Comparison of ENCODE assay signal across 14 mouse cellular contexts in the genomic region with DNA sequence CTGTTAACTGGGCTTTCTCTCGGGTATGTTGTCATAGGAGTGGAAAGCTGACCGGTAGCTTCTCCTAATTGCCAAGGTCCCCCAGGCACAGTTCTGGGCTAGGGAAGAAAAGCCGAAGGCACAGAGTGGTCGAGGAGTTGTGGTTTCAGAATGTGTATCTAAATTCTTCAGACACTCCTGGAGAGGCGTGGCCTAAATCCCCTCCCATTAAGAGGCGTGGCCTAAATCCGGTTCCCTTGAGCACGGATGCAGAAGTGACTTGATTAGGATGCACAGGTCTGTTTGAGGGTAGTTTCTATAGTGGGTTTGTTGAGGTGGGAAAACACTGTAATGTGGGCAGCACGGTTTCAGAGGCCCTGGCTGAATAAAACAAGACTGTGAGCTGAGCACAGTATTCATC.
A peak's percentile ranks its signal among the peaks of the same experiment; 100 is the strongest.
DNase-seq lines count a peak whose midpoint lies in the region; ATAC-seq and TF ChIP-seq lines count a peak whose summit lies in the region.
"Had no signal": no experiment of that assay in that cellular context is flagged by ENCODE, and none has a peak within 500 bp of the region (broad histone marks: within the 10 kb centered on the region; RNA-seq: fewer than 3 reads in every experiment).

No protein-coding gene starts in this region.

- H3K4me2 ChIP-seq in lung, embryonic 14.5 days, result no peak overlapping the region
- no peak overlapping the region for H3K4me2 ChIP-seq in lung, postnatal 0 days (replicated peaks; ENCODE audit: low read depth, low read length)
- H3K4me2 ChIP-seq in CH12.LX (ENCODE audit: insufficient read depth, low read depth, poor library complexity, severe bottlenecking), result peak overlapping the region; percentile 60
- H3K4me2 ChIP-seq: heart, embryonic 12.5 days; hindbrain, embryonic 12.5 days; neural tube, embryonic 12.5 days had no signal

- H3K27ac ChIP-seq in lung, embryonic 14.5 days (ENCODE audit: low read depth), result no peak overlapping the region
- no peak overlapping the region for H3K27ac ChIP-seq in lung, postnatal 0 days (ENCODE audit: low read length)
- H3K27ac ChIP-seq in CH12.LX (ENCODE audit: insufficient read depth, low read depth), result no peak overlapping the region; the same call in 1 of the 2 replicates
- H3K27ac ChIP-seq: hindbrain, embryonic 12.5 days; neural tube, embryonic 12.5 days had no signal

- no peak overlapping the region for H3K4me3 ChIP-seq in lung, embryonic 14.5 days (ENCODE audit: low read depth, low read length)
- H3K4me3 ChIP-seq in lung, postnatal 0 days (ENCODE audit: low read depth, low read length), result no peak overlapping the region
- peak overlapping the region; percentile 14 to 43 (median 36) for H3K4me3 ChIP-seq in CH12.LX (replicated peaks in 1 of 3; ENCODE audit: low read depth in 2 of 3, low read length in 2 of 3, poor library complexity in 1 of 3)
- H3K4me3 ChIP-seq: heart, embryonic 12.5 days; hindbrain, embryonic 12.5 days; megakaryocyte, embryonic 14.5 days; neural tube, embryonic 12.5 days had no signal

- dilution Hi-C loops in CH12.LX (cut with MboI; ENCODE audit: extremely low pct_ligation_motif_present, extremely low pct_unique_long_range_greater_than_20kb, low sequenced_read_pairs), result no loop called here

- no peaks in the 10 kb centered on the region for H3K79me2 ChIP-seq in CH12.LX (replicated peaks; ENCODE audit: control insufficient read depth, extremely low read depth, insufficient read depth, poor library complexity, severe bottlenecking)

- no peak for TF ChIP-seq EP300 in lung, postnatal 0 days (IDR thresholded peaks at IDR 0.05)
- no peak; the same call in 1 of the 2 replicates for TF ChIP-seq EP300 in CH12.LX (IDR thresholded peaks at IDR 0.05; ENCODE audit: low read length)

- no peak overlapping the region for H3K9ac ChIP-seq in lung, embryonic 14.5 days
- H3K9ac ChIP-seq in lung, postnatal 0 days (replicated peaks; ENCODE audit: low read depth), result no peak overlapping the region
- 0 out of 2 replicates have a peak overlapping the region, but pooled peaks have one; percentile 14 for H3K9ac ChIP-seq in CH12.LX (ENCODE audit: insufficient read depth, low read depth)
- H3K9ac ChIP-seq: heart, embryonic 12.5 days; hindbrain, embryonic 12.5 days; neural tube, embryonic 12.5 days had no signal

- no peaks in the 10 kb centered on the region for H3K4me1 ChIP-seq in lung, embryonic 14.5 days (ENCODE audit: insufficient read depth)
- H3K4me1 ChIP-seq in lung, postnatal 0 days (ENCODE audit: insufficient read depth, low read depth, low read length), result no peaks in the 10 kb centered on the region
- peaks cover 21 to 59% of the 10 kb centered on the region in 2 experiments for H3K4me1 ChIP-seq in CH12.LX (ENCODE audit: control insufficient read depth in 1 of 2, insufficient read depth in 2 of 2)
- H3K4me1 ChIP-seq: heart, embryonic 12.5 days; hindbrain, embryonic 12.5 days; neural tube, embryonic 12.5 days had no signal

- 55% methylated on average over 9 of the region's 9 CpGs for WGBS in lung, embryonic 14.5 days
- 53% methylated on average over 9 of the region's 9 CpGs for WGBS in lung, postnatal 0 days

- TF ChIP-seq CTCF in lung, embryonic 14.5 days (IDR thresholded peaks at IDR 0.05; ENCODE audit: low read depth), result no peak
- TF ChIP-seq CTCF in lung, postnatal 0 days (IDR thresholded peaks at IDR 0.05), result no peak
- TF ChIP-seq CTCF in CH12.LX (conservative IDR thresholded peaks at IDR 0.05 in 1 of 2, IDR thresholded peaks at IDR 0.05 in 1 of 2; ENCODE audit: low read depth in 2 of 2, low read length in 2 of 2), result no peak

- no peaks in the 10 kb centered on the region for H3K27me3 ChIP-seq in lung, embryonic 14.5 days (ENCODE audit: insufficient read depth, low read length)
- no peaks in the 10 kb centered on the region for H3K27me3 ChIP-seq in lung, postnatal 0 days (replicated peaks; ENCODE audit: insufficient read depth, low read length)
- no peaks in the 10 kb centered on the region for H3K27me3 ChIP-seq in CH12.LX (replicated peaks)
- H3K27me3 ChIP-seq: hindbrain, embryonic 12.5 days; neural tube, embryonic 12.5 days had no signal

- TF ChIP-seq RAD21 in CH12.LX (IDR thresholded peaks at IDR 0.05; ENCODE audit: low read depth, low read length), result no peak

- DNase-seq in lung, embryonic 14.5 days, result peak; percentile 14
- no peak for DNase-seq in lung, postnatal 0 days (ENCODE audit: low spot score)
- peak; percentile 96 for DNase-seq in CH12.LX (ENCODE audit: extremely low read depth)
- peak; percentile 88 for DNase-seq in ZHBTc4 (ENCODE audit: low read depth, low spot score)
- no peak for DNase-seq in embryo, embryonic 11 days
- DNase-seq in layer of hippocampus, adult 18-20 months (ENCODE audit: low spot score in 2 of 2), result no peak
- DNase-seq: adrenal gland, postnatal 36 days; kidney, adult 8-10 months had no signal

- in situ Hi-C loops in CH12.LX (cut with MboI; ENCODE audit: low pct_ligation_motif_present, low pct_unique_long_range_greater_than_20kb, low sequenced_read_pairs), result no loop called here

- no peak for ATAC-seq in lung, embryonic 14.5 days (ENCODE audit: insufficient read depth)
- ATAC-seq in lung, postnatal 0 days, result no peak
- ATAC-seq in neutrophil, adult 5-6 weeks (ENCODE audit: extremely low read depth, insufficient number of reproducible peaks, low FRiP score, poor library complexity, severe bottlenecking), result peak; percentile 41; the same call in 1 of the 2 replicates
- ATAC-seq: Patski had no signal

- TF ChIP-seq POLR2A in CH12.LX (IDR thresholded peaks at IDR 0.05; ENCODE audit: low read depth, low read length), result peak; percentile 43; the same call in 1 of the 2 replicates

- no peaks in the 10 kb centered on the region for H3K36me3 ChIP-seq in lung, embryonic 14.5 days (ENCODE audit: insufficient read depth)
- no peaks in the 10 kb centered on the region for H3K36me3 ChIP-seq in lung, postnatal 0 days (ENCODE audit: insufficient read depth, low read length)
- H3K36me3 ChIP-seq in CH12.LX (replicated peaks in 1 of 2; ENCODE audit: control insufficient read depth in 1 of 2, insufficient read depth in 1 of 2, low read length in 1 of 2), result no peaks in the 10 kb centered on the region
- H3K36me3 ChIP-seq: heart, embryonic 12.5 days; hindbrain, embryonic 12.5 days; neural tube, embryonic 12.5 days had no signal

- no peaks in the 10 kb centered on the region for H3K9me3 ChIP-seq in lung, embryonic 14.5 days (ENCODE audit: low read depth, low read length)
- H3K9me3 ChIP-seq in lung, postnatal 0 days (ENCODE audit: low read length), result no peaks in the 10 kb centered on the region
- no peaks in the 10 kb centered on the region for H3K9me3 ChIP-seq in CH12.LX (replicated peaks; ENCODE audit: low read length)
- H3K9me3 ChIP-seq: heart, embryonic 12.5 days; hindbrain, embryonic 12.5 days; megakaryocyte, embryonic 14.5 days; neural tube, embryonic 12.5 days had no signal

TF ChIP-seq in CH12.LX, 34 proteins besides CTCF, POLR2A, EP300 and RAD21:
- TF ChIP-seq TCF12 (IDR thresholded peaks at IDR 0.05; ENCODE audit: low read depth, low read length), result no peak
- TF ChIP-seq MAFK (IDR thresholded peaks at IDR 0.05; ENCODE audit: insufficient replicate concordance, low read length), result no peak
- TF ChIP-seq HCFC1 (IDR thresholded peaks at IDR 0.05; ENCODE audit: low read depth, low read length), result no peak
- TF ChIP-seq USF2 (conservative IDR thresholded peaks at IDR 0.05; ENCODE audit: low read depth, low read length), result no peak
- TF ChIP-seq ZC3H11A (IDR thresholded peaks at IDR 0.05; ENCODE audit: low read depth, low read length), result no peak
- peak; percentile 16; the same call in 1 of the 2 replicates for TF ChIP-seq SIN3A (IDR thresholded peaks at IDR 0.05; ENCODE audit: low read length)
- no peak for TF ChIP-seq PAX5 (IDR thresholded peaks at IDR 0.05; ENCODE audit: low read length)
- TF ChIP-seq ELF1 (IDR thresholded peaks at IDR 0.05; ENCODE audit: low read depth, low read length), result peak; percentile 44; the same call in 1 of the 2 replicates
- peak; percentile 14; the same call in 1 of the 2 replicates for TF ChIP-seq MEF2A (IDR thresholded peaks at IDR 0.05; ENCODE audit: borderline replicate concordance, low read depth, low read length)
- no peak for TF ChIP-seq IRF4 (IDR thresholded peaks at IDR 0.05; ENCODE audit: low read depth, low read length)
- TF ChIP-seq JUN (IDR thresholded peaks at IDR 0.05; ENCODE audit: insufficient read depth, low read depth, low read length), result no peak
- peak; percentile 35; the same call in 1 of the 2 replicates for TF ChIP-seq NELFE (IDR thresholded peaks at IDR 0.05; ENCODE audit: low read depth, low read length)
- TF ChIP-seq E2F4 (IDR thresholded peaks at IDR 0.05; ENCODE audit: insufficient replicate concordance, low read depth, low read length), result no peak
- TF ChIP-seq TBP (conservative IDR thresholded peaks at IDR 0.05; ENCODE audit: low read depth, low read length), result 0 out of 2 replicates have a peak, but pooled peaks have one; percentile 31
- TF ChIP-seq USF1 (IDR thresholded peaks at IDR 0.05; ENCODE audit: low read depth, low read length), result no peak
- TF ChIP-seq BHLHE40 (IDR thresholded peaks at IDR 0.05; ENCODE audit: low read depth, low read length), result no peak
- 0 out of 2 replicates have a peak, but pooled peaks have one; percentile 25 for TF ChIP-seq NRF1 (IDR thresholded peaks at IDR 0.05; ENCODE audit: low read depth, low read length)
- TF ChIP-seq ZMIZ1 (IDR thresholded peaks at IDR 0.05; ENCODE audit: low read depth, low read length), result no peak
- peak; percentile 47; the same call in 1 of the 2 replicates for TF ChIP-seq MAX (IDR thresholded peaks at IDR 0.05; ENCODE audit: low read length)
- TF ChIP-seq CHD1 (IDR thresholded peaks at IDR 0.05; ENCODE audit: low read depth, low read length), result peak; percentile 24; the same call in 1 of the 2 replicates
- no peak for TF ChIP-seq ZKSCAN1 (IDR thresholded peaks at IDR 0.05; ENCODE audit: borderline replicate concordance, low read depth, low read length)

Comparison
In these comparisons a context has a peak if more than half of its experiments do, and no peak if none do; other contexts are left out.
1. DNase-seq: peak in lung, embryonic 14.5 days (single experiment), CH12.LX (single experiment) and ZHBTc4 (single experiment); none in lung, postnatal 0 days (single experiment), embryo, embryonic 11 days (single experiment) and layer of hippocampus, adult 18-20 months (0 of 2).
2. H3K4me3 ChIP-seq: peak in CH12.LX (3 of 3); none in lung, embryonic 14.5 days (single experiment) and lung, postnatal 0 days (single experiment).